Mouse (Mus musculus) c-Kit-positive CD71-negative TER-119-negative erythroid progenitor cells, embryonic 14.5 days (primary cell): ENCODE data around the gene Rbbp7.
"Not testable (repeated sequence)": the region's sequence is repeated elsewhere in the genome, so short reads cannot be mapped to it uniquely, and the experiment has no call there.

Experiments used
- DNase-seq: peaks from one replicate; pipeline ENCODE4 v3.0.0-alpha.2; 2013; ENCODE audit warnings: low read depth

Gene Rbbp7

DNA sequence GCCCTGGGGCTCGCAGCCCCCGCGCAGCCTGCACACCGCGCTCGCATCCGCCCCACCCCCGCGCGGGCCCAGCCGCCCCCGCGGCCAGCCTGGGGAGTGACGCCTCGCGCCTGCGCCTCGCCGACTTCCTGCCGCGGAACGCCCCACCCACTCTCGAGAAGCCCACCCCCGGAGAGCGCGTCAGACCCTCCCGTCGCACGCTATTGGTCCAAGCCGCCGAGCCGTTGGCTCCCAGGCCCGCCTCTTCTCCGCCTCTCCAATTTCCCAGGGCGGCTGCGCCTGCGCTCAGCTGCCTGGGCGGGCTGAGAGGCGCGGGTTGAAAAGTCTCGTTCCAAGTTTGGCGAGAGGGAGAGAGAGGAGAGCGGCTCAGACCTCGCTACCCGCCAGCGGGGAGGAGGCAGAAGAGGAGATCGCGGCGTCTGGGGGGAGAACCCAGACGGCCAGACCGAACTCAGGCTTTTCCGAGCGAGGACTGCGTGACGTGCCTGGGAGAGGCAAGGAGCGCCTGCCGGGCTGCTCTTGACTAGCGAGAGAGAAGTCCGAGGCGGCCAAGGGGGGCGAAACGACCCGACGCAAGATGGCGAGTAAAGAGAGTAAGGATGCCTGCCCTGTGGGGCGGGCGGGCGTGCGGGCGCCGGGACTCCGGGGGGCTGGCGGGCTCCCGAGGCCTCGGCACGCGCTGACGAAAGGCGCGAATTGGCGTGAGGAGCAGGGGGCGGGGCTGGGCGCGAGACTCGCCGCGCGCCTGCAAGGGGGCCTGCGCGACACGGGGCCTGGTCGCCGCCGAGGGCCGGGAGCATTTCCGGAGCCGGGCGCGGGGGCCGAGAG, at the start of gene Rbbp7:
Gene Rbbp7, plus strand, starts transcription at position 288 of the 828 bp plus-strand sequence.
- DNase-seq: peak; percentile 69

GRCm38 (mm10) chrX:162717837-162718236, 42.4 kb upstream of the Rbbp7 start:
- peak; percentile 39 for DNase-seq

DNA sequence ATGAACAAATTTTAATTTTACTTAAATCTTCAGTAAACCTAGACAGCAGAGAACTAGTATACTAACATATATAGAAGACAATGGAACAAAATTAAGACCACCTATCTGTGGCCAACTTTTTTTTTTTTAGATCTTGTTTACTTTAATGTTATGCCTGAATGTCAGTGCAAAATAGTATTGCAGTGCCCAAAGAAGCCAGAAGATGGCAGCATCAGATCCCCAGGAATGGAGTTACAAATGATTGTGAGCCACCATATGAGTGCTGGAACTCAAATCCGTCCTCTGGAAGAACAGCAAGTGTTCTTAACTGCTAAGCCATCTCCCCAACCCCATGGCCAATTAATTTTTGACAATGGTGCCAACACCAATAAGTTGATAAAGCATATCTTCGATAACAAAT, 40.6 kb upstream of the Rbbp7 start:
- DNase-seq: peak; percentile 45

DNA sequence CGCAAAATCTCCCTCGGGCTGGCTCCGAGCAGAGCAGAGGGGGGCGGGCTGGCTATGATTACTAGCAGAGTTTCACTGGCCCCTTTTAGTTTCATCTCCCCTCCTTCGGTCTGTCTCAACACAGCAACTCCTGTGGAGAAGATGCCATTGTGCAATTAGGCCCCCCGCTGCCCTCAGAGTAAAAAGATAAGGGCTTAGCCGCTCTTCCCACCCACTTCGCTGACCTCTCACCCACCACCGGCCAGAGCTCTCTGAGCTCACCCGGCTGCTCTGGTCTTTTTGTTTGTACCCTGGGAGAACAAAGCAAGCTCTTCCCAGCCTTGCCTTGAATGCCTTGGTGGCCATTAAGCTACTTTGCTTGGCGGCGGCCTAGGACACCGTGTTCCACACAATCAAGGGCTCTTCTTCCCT, 32.8 kb upstream of the Rbbp7 start:
- DNase-seq: no peak

GRCm38 (mm10) chrX:162727795-162728194, 32.4 kb upstream of the Rbbp7 start:
- DNase-seq: no peak

GRCm38 (mm10) chrX:162728228-162728627, 32.0 kb upstream of the Rbbp7 start:
- no peak for DNase-seq

DNA sequence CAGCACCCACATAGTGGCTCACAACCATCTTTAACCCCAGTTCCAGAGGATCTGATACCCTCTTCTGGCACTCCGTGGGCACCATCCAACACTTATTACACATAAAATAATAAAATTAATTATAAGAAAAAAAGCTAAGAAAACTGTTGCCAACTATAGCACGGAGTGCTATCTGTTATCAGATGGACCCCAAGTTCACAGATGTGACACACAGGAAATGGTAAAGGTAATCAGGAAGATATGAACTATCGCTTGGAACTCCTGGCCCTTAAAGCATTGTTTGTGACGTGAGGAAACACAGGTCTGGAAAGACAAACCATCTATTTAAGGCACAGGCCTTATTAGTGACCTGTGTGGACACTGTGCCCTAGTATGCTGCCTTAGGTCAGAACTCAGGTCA, 30.2 kb upstream of the Rbbp7 start:
- DNase-seq: no peak

DNA sequence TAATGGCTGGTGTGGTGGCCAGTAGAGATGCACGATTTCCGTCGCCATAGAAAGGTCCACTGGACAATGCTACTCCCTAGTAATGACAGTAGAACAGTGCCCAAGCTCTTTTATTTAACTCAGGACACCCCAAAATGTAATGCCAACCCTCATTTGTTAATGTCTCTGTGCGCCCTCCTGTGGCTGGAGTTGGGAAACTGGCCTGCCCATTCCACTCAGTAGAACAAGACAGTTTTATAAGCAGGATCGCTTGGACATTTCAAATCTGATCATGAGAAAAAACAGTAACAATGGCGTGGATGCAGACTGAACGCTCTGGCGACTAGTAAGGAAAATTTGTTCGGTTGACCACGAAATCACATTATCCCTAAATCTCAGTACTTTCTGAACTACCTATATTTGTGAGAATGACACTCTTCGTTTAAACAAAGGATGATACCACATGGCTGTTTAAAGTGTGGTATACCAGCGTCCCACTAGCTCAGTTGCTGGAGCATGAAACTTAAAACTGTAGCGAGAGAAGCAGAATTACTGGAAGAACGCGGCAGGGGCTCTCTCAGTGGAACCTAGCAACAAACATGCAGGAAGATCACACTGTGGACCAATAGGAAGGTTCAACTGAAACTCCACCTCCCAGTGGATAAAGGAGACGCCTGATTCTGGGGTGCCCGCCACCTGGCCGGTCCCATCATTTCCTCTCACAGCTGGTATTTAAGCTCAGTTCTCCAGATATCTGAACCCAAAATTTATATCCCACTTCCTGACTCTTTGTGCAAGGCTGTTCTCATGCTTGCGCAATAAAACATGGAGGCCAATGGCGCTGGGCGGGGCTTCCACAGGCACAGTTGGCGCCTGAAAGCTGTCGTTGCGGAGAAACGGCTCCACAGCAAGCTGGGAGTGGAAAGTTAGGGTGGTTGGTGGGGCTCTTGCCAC, 24.9 kb upstream of the Rbbp7 start:
- DNase-seq: no peak

DNA sequence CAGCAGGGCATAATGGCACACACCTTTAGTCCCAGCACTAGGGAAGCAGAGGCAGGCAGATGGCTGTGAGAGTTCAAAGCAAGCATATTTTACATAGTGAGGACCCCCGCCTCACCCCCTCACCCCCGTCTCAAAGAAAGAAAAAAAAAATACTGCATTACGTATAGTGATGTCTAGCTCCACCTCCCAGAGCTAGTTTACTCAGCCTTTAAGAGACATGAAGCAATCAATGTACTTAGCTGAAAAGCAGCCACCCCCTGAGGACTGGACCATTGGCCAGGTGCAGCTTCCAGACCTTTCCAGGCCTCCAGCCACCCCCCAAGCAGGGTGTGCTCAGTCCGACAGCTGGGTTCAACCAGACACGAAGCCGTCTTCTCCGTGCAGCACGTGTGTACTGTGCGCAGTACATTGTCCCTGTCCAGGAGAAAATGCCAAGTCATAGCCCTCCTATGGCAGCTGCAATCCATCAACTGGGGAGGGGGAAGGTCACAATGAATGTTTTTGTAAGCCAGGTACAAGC, 24.0 kb upstream of the Rbbp7 start:
- no peak for DNase-seq

- no peak for DNase-seq
Observed at GRCm38 (mm10) chrX:162748696-162749420, 11.3 kb upstream of the Rbbp7 start.

- no peak for DNase-seq
Observed at GRCm38 (mm10) chrX:162752418-162752817, 7.8 kb upstream of the Rbbp7 start.

DNA sequence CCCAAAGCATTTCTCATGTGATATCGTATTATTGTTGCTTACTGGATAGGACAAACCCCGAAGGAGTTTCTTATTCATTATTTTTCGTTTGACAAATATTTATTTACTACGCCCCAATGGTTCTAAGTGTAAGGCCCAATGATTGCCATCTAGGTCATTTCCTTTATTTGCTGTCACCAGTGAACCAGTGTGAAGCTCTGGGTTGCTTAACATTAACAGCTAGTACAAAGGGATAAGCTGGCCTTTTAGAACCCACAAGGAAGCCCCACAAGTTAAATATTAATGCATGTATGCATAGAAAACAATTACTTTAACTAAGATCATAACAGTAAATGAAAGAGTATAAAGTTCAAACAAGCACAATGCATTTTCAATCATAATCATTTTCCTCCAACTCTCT, 5.9 kb upstream of the Rbbp7 start:
- no peak for DNase-seq

- no peak for DNase-seq
Observed at GRCm38 (mm10) chrX:162756058-162756457, 4.1 kb upstream of the Rbbp7 start.

DNA sequence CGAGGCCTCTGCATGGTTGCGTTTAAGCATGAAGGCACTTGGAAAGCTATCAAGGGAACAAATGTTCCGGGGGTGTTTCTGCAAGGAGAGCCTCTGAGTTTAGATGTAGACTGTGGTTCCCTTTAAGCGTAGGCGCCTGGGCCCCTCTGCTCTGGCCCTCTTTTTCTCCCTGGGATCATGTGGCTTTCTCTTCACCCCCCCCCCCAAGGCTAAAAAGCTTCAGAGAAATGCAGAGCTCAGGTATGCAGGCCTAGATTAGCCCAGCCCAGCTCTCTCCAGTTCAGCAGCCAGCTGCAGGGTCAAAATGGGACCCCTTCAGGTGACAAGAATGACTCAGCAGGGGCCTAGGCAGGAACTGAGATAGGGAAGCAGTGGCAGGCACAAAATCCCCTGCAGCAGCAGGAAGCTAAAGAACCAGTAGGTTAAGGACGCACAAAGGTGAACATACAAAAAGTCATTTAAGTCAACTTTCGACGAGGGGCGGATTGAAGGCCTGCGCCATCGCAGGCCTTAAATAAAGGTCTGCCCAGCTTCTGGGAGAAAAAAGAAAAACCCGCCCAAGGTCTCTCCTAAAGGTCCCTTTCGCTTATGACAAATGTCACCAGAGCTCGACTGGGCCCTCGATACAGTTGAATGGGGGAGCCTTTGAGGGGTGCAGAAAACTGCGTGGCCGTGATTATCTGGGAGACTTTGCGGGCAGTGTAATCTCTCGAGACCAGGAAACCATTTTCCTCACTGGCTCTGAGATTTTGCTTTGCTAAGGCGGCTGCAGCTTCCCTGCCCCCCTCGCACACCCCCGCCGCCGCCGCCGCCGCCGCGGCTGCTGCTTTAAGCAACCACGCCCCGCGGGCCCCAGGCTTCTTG, 719 bp upstream of the Rbbp7 start:
- DNase-seq: no peak

DNA sequence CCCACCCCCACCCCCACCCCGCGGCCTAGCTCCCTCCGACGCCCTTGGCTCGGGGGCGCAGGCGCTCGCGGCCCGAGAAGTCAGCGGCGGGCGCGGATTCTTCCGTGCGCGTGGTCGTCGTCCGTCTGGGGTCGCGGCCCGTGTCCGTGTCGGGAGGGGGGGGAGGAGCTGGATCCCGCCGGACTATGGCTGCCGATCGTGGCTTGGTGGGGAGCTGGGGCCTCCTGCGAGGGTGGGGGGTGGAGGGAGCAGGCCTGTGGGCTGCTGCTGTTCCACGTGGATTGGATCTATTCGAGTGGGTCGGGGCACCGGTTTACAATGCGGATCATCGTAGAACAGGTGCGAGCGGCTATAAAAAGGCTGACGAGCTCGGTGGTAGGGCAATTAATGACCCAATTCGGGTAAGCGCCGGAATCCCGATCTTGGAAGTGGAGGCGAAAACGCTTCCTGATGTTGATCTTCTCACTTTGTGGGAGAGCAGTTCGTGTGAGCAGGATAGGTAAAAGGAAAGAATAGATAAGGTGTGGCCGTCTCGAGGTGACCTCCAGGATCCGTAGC, 835 bp downstream of the Rbbp7 start:
- no peak for DNase-seq

GRCm38 (mm10) chrX:162761716-162762395, 1.7 kb downstream of the Rbbp7 start:
- no peak for DNase-seq

DNA sequence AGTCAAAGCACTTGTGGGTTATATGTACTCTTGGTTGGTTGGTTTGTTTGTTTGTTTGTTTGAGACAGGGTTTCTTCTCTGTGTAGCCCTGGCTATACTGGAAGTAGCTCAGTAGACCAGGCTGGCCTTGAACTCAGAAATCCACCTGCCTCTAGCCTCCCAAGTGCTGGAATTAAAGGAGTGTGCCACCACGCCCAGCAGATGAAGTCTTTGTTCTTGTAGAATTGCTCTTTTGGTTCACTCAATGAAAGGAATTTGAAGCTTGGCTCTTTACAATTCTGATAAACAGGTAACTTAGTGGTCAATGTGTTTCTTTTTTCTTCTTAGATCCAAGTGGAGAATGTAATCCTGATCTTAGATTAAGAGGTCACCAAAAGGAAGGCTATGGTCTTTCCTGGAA, 10.5 kb downstream of the Rbbp7 start:
- DNase-seq: no peak

- no peak for DNase-seq
Observed at GRCm38 (mm10) chrX:162788372-162788771, 28.2 kb downstream of the Rbbp7 start.

GRCm38 (mm10) chrX:162791392-162791791, 31.2 kb downstream of the Rbbp7 start:
- not testable (repeated sequence) for DNase-seq

DNA sequence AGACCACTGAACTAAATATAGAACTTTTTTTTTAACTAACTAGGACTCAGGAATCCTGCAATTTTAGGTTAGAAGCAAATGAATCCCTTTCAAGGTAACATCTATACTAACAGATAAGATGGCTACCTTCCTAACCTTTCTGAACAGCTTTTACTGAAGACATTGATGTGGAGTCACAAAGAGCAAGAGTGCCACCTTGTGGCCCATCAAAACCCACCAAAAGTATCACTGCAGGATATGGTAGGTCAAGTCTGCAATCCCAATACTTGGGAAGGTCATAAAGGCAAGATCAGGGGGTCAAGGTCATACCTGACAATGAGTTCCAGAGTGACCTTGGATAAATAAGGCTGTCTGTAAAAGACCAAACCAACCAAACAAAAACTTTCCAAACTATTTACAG, 40.2 kb downstream of the Rbbp7 start:
- DNase-seq: peak; percentile 25
